Mouse (Mus musculus) adrenal gland, adult 18-20 months (tissue): ENCODE measurements around the gene Rps16. TPM values are rescaled to one million over a fixed set of nuclear protein-coding genes. Genes with fewer than 3 reads are reported as not detected.
"Not testable (repeated sequence)": the region's sequence is repeated elsewhere in the genome, so short reads cannot be mapped to it uniquely, and the experiment has no call there.

ENCODE experiments used
- DNase-seq, 2 experiments: peaks; one replicate each; pipeline ENCODE4 v3.0.0; 2021 to 2022; ENCODE audit warnings: low spot score in 2 of 2
- total RNA-seq, 2 experiments: library from RNA; stranded (reverse); gene quantifications; 1 replicate in 1 of 2; 2 replicates in 1 of 2; pipeline ENCODE4 v1.2.3; 2021

The Rps16 gene
- total RNA-seq, 2 experiments from 2014 or later, result 983 to 986 TPM

DNA sequence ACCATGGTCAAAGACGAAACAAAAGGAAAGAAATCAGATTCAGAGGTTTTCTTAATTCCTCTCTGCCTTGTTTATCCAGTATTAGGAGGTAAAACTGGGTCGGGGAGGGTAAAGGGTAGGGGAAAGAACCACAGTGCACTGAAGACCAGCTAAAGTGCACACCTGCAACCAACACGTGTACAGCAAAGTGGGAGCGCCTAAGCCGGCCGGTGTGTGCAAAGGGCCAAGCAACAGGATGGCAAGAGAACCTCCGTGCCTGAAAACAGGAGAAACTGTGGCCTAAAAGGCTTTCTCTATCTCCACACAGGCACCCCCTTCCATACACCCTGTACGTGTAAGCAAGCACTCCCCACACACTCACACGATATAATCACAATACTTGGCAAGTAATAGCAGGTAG lies 34.7 kb downstream of the Rps16 start:
- no peak for DNase-seq

DNA sequence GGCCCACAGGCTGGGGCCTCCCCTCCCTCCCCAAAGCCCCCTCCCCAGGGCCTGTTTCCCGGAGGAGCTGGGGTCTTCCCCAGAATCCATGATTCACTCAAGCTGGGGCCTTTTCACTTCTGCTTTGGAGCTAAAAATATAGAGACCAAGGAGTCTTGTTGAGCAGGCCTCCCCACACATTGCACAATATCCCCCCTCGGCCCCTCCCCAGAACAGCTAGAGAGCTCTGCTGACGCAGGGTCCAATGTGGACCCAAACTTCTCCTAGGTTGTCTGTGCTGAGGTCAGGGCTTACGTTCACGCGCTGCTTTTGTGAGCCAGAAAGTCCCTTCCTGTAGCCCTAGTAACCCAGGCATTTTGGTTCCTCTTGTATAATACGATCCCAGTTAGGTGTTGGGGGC lies 35.6 kb downstream of the Rps16 start:
- DNase-seq, result no peak

DNA sequence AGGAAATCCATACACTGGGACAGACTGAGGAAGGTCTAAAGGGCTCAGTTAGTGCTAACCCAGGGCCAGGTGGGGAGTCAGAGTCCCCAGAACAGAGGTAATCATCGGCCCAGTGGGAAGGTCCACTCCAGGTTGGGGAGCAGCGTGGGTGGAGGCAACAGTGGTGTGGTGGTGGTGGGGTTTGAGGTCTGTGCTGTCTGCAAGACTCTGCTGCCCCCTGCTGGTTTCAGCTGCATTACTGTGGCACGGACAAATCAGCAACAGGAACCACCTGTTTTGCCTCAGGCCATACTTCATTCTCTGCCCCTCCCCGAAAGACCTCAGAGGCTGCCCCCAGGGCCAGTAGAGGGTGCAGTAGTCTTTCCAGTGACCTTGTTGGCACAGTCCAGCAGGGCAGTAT lies 36.0 kb downstream of the Rps16 start:
- peak; percentile 84 to 90 for DNase-seq

DNA sequence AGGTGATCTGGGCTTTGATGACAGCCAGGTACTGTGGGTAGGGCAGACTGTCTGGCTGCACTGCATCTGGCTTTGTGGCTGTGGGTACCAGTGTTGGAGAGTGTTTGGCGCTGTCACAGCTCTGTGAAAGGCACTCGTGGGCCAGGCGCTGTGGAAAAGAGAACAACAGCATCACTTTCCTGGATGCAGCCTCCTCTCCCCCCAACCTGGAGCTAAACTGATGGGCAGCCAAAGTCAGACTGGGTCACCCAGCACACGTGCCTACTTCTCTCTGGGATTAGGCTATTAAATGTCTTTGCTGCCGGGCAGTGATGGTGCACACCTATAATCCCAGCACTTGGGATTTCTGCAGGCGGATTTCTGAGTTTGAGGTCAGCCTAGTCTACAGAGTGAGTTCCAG lies 36.4 kb downstream of the Rps16 start:
- not testable (repeated sequence) for DNase-seq

DNA sequence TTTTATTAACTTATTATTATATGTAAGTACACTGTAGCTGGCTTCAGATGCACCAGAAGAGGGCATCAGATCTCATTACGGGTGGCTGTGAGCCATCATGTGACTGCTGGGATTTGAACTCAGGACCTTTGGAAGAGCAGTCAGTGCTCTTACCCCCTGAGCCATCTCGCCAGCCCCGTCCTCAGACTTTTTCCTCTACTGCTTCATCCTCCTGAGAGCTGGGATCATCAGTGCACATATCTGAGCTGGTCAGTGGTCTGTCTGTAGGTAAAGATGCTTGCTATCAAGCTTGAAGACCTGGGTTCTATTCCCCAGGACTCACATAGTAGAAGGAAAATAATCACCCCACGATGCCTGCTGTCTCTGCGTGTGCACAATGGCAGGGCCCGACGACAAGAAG lies 36.9 kb downstream of the Rps16 start:
- not testable (repeated sequence) for DNase-seq

DNA sequence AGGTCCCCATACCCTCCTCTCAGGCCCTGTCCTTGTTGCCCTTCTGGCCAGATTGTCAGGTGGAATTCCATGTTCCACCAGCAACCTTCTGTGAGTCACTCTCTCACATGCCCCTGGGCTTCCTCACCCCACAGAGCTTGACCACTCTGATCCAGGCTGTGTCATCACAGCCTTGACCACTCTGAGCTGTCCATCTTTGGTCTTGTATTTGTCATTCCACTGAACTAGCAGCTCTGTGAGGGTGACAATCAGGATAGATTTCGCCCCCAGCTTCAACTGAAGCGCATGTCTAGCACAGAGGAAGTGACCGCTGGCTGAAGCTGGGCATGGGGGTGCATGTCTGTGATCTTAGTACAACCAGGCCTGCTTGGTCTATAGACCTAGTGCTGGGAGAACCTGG lies 39.9 kb downstream of the Rps16 start:
- no peak for DNase-seq

DNA sequence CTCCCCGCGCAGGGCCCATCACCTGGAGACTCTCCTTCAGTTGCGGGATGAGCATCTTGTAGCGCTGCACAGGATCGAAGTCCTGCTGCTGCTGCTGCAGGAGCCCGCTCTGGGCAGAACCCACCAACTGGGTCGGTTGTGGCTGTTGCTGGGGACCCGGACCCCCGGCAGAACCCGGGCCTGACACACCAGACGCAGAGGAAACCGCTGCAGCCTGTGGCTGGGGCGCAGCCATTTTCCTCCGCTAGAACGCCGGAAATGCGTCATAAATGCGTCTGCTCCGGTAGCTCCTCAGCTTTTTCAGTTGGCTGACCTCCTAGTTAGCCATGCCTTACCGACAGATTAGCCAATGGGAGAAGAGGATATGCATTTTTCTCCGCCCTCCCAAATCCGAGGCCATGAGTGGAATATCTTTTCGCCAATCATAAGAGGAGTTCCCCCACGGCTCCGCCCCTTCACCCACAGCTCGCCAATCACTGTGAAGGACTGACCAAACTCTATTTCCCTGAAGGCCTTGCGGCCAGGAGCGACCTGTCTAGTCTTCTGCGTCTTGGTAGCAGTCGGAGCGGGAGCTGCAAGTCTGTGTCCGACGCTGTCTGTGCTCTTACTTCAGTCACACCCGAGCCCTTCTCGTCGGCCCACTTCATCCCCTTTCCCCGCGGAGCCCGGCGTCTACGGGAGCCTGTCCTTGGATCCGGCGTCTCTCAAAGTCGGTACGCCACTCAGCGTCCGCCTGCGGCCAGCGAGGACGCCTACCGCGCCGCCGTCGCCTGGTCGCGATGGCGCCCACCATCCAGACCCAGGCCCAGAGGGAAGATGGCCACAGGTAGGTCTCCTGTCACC lies 42.2 kb downstream of the Rps16 start, which contains the start of the genes Med29 and Paf1:
Med29 (minus strand) TSS at position 280 of the 843 bp plus-strand sequence.
Paf1 (plus strand) TSS at position 523 of the 843 bp plus-strand sequence.
- DNase-seq, result peak; percentile 89 to 91

DNA sequence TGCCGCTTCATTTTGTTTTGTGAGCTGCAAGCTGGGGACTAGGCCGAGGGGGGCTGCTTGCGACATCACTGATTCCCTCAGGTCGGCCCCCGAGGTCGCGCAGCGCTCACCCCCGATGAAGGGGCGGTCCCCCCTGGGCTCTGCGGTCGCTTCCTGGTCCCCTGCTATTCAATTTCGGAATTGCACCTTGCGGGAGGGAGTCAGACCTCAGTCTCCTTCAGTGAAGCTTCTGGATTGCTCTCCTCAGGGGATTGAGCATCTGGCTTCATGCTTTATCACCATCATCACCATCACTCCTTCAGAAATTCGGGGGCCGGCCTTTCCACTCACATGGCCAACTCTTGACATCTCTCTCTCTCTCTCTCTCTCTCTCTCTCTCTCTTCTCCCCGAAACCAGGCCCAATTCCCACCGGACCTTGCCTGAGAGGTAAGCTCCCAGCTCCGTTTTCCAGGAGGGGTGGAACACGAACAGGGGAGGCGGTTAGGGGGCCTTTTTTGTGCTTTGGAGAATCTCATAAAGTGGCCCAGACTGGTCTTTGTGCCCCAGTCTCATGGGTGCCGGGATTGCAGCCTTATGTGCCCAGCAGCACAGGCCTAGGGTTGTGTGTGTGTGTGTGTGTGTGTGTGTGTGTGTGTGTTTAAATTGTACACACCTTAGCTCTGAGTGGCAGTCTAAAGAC lies 43.0 kb downstream of the Rps16 start:
- DNase-seq, result no peak

DNA sequence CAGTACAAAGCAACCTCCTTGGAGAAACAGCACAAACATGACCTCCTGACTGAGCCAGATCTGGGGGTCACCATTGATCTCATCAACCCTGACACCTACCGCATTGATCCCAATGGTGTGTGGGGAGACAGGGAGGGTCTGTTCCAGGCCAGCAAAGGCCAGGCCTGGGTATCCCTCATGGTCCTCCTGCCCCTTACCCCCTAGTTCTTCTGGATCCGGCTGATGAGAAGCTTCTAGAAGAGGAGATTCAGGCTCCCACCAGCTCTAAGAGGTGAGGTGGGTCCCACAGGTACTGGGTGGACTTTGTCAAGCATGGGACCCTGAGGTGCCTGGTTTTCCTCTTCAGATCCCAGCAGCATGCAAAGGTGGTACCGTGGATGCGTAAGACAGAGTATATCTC lies 45.0 kb downstream of the Rps16 start:
- no peak for DNase-seq

DNA sequence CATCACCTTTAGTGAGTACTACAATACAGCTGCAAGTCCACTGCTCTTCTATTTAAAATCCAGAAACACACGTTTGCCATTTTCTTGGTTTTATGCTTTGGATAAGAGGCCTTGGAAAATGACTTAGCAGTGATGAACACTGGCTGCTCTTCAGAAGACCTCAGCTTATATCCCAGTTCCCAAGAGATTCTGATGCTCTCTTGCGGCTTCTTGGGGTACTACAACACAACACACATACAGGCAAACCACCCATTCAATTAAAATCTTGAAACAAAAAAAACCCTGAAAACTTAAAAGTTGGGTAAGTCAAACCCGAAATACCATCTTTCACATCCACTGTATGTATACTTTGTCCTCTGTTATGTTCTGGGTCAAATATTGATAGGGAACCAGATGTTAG lies 47.5 kb downstream of the Rps16 start:
- DNase-seq, result no peak

DNA sequence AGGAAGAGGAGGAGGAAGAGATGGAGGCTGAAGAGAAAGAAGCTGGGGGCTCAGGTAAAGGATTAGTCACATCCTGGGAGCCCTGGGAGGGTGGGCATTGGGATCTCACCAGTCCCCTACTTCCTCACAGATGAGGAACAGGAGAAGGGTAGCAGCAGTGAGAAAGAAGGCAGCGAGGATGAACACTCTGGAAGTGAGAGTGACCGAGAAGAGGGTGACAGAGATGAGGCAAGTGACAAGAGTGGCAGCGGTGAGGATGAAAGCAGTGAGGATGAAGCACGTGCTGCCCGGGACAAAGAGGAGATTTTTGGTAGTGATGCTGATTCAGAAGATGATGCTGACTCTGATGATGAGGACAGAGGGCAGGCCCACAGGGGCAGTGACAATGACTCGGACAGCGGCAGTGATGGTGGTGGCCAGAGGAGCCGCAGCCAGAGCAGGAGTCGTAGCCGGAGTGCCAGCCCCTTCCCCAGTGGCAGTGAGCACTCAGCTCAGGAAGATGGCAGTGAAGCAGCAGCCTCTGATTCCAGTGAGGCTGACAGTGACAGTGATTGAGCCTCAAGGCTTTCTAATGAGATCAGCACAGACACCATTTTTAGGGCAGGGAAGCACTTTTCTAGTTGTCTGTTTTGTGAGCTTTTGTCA lies 48.4 kb downstream of the Rps16 start:
- DNase-seq, result no peak

DNA sequence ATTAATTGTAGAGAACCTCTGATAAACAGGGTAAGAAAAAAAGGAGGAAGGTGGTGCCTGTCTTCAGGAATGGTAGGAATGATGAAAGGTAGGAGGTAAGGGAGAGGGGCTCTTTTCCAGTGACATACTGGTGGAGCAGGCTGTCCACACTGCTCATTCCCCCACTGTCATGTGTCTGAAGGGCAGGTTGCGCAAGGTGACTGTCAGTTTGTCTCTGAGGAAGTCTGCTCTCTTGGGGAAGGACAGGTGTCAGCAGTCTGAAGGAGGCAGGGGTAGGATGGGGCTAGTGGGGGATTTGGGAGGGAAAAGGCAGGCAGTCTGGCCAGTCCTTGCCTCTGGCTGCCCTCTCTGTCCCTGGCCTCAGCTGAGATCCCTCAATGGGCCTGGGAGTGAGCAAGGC lies 50.6 kb downstream of the Rps16 start:
- DNase-seq, result no peak

DNA sequence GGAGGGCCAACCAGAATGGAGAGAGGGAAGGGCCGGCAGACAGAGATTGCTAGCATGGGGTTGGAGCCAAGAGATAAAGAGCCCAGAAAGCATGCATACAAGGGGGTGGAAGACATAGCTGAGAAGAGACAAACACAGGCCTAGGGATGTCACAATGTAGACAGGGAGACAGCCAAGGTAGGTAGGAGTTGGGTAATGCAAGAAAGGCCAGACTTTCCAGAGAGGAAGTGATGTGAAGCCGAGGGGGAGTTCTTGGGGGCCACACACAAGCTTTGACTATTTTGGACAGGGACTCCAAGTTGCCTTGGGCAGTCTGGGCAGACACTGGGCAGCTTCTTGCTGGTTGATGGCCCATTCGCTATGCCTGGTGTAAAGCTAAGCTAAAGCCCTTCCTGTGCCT lies 51.5 kb downstream of the Rps16 start:
- no peak for DNase-seq

Other genes with a start within 250 kb of the Rps16 start
- not detected for gene 9530053A07Rik, start 221.2 kb upstream of the Rps16 start, total RNA-seq
- gene Fbl, start 180.9 kb upstream of the Rps16 start, total RNA-seq, result 100 to 1,000 TPM in 1 of 2 experiments, 10 to 100 TPM in 1; 98.0 to 114 TPM
- 10 to 100 TPM; 21.3 to 22.9 TPM for gene Dyrk1b, start 171.2 kb upstream of the Rps16 start, total RNA-seq
- 10 to 100 TPM; 22.3 to 27.8 TPM for gene Eid2, start 82.8 kb upstream of the Rps16 start, total RNA-seq
- 10 to 100 TPM in 1 of 2 experiments, 1 to 10 TPM in 1; 9.4 to 10.1 TPM for gene Eid2b, start 72.9 kb upstream of the Rps16 start, total RNA-seq
- gene Selenov, start 59.5 kb upstream of the Rps16 start, total RNA-seq, result not detected
- gene Dll3, start 48.4 kb upstream of the Rps16 start, total RNA-seq, result under 1 TPM in 1 of 2 experiments, not detected in 1; 0.35 TPM
- gene Timm50, start 38.6 kb upstream of the Rps16 start, total RNA-seq, result 10 to 100 TPM; 72.4 to 98.0 TPM
- 100 to 1,000 TPM; 143 to 193 TPM for gene Supt5, start 11.9 kb upstream of the Rps16 start, total RNA-seq
- 10 to 100 TPM; 14.4 to 22.2 TPM for gene Plekhg2, start 21.9 kb downstream of the Rps16 start, total RNA-seq
- gene Zfp36, start 29.6 kb downstream of the Rps16 start, total RNA-seq, result 10 to 100 TPM; 15.5 to 16.5 TPM
- gene Med29, start 42.1 kb downstream of the Rps16 start, total RNA-seq, result 10 to 100 TPM; 36.9 to 37.0 TPM
- 10 to 100 TPM; 76.7 to 86.6 TPM for gene Paf1, start 42.3 kb downstream of the Rps16 start, total RNA-seq
- gene Gmfg, start 86.8 kb downstream of the Rps16 start, total RNA-seq, result 1 to 10 TPM; 8.0 to 9.5 TPM
- 10 to 100 TPM; 10.7 to 13.1 TPM for gene Lrfn1, start 101.3 kb downstream of the Rps16 start, total RNA-seq
- gene Ifnl2, start 159.8 kb downstream of the Rps16 start, total RNA-seq, result not detected
- not detected for gene Ifnl3, start 172.2 kb downstream of the Rps16 start, total RNA-seq
- gene Sycn, start 190.2 kb downstream of the Rps16 start, total RNA-seq, result not detected
- gene Nccrp1, start 196.6 kb downstream of the Rps16 start, total RNA-seq, result not detected
- 10 to 100 TPM; 67.9 to 72.7 TPM for gene Samd4b, start 247.5 kb downstream of the Rps16 start, total RNA-seq
- gene Pak4, start 247.5 kb downstream of the Rps16 start, total RNA-seq, result 10 to 100 TPM; 21.4 to 25.2 TPM